In the genomic region with DNA sequence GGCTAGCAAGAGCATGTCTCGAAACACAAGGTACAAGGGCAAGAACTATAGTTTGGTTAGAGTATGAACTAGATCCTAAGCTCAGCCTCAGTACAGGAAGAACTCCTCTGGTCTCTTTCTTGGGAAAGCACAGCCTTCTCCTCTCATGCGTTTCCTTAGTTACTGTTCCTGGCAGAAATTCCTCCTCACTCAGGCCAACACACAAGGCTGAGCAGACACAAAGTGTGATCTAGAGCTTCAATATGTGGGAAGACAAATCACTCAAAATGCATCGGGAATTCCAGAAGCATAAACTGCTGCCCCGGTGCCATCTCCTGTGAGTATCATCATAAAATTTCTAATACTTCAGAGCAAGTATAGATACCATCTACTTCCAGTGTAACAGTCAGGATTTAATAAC, we compare ENCODE assay signal across 13 mouse cellular contexts.
DNase-seq lines count a peak whose midpoint lies in the region; ATAC-seq lines count a peak whose summit lies in the region.
"Had no signal": no experiment of that assay in that cellular context is flagged by ENCODE, and none has a peak within 500 bp of the region (broad histone marks: within the 10 kb centered on the region; RNA-seq: fewer than 3 reads in every experiment).

No protein-coding gene starts in this region.

- peaks cover 4% of the 10 kb centered on the region; the same call in 1 of the 2 replicates for H3K4me1 ChIP-seq in intestine, embryonic 16.5 days (ENCODE audit: control insufficient read depth, insufficient read depth, low read length)
- H3K4me1 ChIP-seq: hindbrain, embryonic 13.5 days; liver, embryonic 13.5 days had no signal

- intact Hi-C loops in heart, postnatal 14 days (cut with DNase I), result no loop called here
- intact Hi-C loops in left cerebral cortex, postnatal 14 days (cut with DNase I), result loop anchor here (10.0 kb wide), 1 partner anchor 388 kb away; a partner anchor contains a TSS

- no peaks in the 10 kb centered on the region for H3K27me3 ChIP-seq in intestine, embryonic 16.5 days (replicated peaks; ENCODE audit: control insufficient read depth, insufficient read depth, low read length)
- H3K27me3 ChIP-seq: hindbrain, embryonic 13.5 days; liver, embryonic 13.5 days had no signal

- DNase-seq in heart, postnatal 14 days, result peak; percentile 4 to 15
- DNase-seq in heart, adult 9 months (ENCODE audit: low spot score in 2 of 2), result no peak
- DNase-seq in Muller cell, postnatal 12 days (ENCODE audit: inconsistent ontology term), result peak; percentile 22
- peak; percentile 51 to 71 for DNase-seq in left cerebral cortex, postnatal 14 days (ENCODE audit: low spot score in 2 of 2)
- DNase-seq in adipocyte (ENCODE audit: low spot score), result no peak
- DNase-seq: adrenal gland, postnatal 10 days; kidney, adult 9 months; liver, embryonic 13.5 days had no signal

- H3K36me3 ChIP-seq in intestine, embryonic 16.5 days (ENCODE audit: control insufficient read depth, insufficient read depth, low read length), result no peaks in the 10 kb centered on the region
- H3K36me3 ChIP-seq: hindbrain, embryonic 13.5 days; liver, embryonic 13.5 days had no signal

- H3K9me3 ChIP-seq in intestine, embryonic 16.5 days (ENCODE audit: control insufficient read depth, low read length), result no peaks in the 10 kb centered on the region
- H3K9me3 ChIP-seq: hindbrain, embryonic 13.5 days; liver, embryonic 13.5 days had no signal

- ATAC-seq in frontal cortex, adult (ENCODE audit: low TSS enrichment), result peak; percentile 99
- no peak for ATAC-seq in intestine, embryonic 16.5 days
- ATAC-seq: Patski had no signal

- 55% methylated on average over 4 of the region's 4 CpGs for WGBS in intestine, embryonic 16.5 days

- H3K4me3 ChIP-seq in intestine, embryonic 16.5 days (ENCODE audit: low read length), result no peak overlapping the region
- H3K4me3 ChIP-seq: hindbrain, embryonic 13.5 days; liver, embryonic 13.5 days; myocyte had no signal

- no peak overlapping the region for H3K4me2 ChIP-seq in intestine, embryonic 16.5 days (ENCODE audit: low read depth, low read length)
- H3K4me2 ChIP-seq: hindbrain, embryonic 13.5 days; liver, embryonic 13.5 days had no signal

- no peak overlapping the region for H3K9ac ChIP-seq in intestine, embryonic 16.5 days (ENCODE audit: low read depth, low read length)
- H3K9ac ChIP-seq: hindbrain, embryonic 13.5 days; liver, embryonic 13.5 days had no signal

- no peak overlapping the region; the same call in 1 of the 2 replicates for H3K27ac ChIP-seq in intestine, embryonic 16.5 days (ENCODE audit: low read length)
- H3K27ac ChIP-seq: hindbrain, embryonic 13.5 days; liver, embryonic 13.5 days had no signal

Comparison
In these comparisons a context has a peak if more than half of its experiments do, and no peak if none do; other contexts are left out.
1. DNase-seq: peak in heart, postnatal 14 days (2 of 2), Muller cell, postnatal 12 days (single experiment) and left cerebral cortex, postnatal 14 days (2 of 2); none in heart, adult 9 months (0 of 2) and adipocyte (single experiment).